Mouse (Mus musculus) C2C12 (cell line): Measurements from ENCODE around the gene Gm10518. TPM values are rescaled to one million over a fixed set of nuclear protein-coding genes. Genes with fewer than 3 reads are reported as not detected.
A peak's percentile ranks its signal among the peaks of the same experiment; 100 is the strongest.

Experiments used
- H3K27me3 ChIP-seq: one replicate; pipeline ENCODE4 v1.6.1; 2011; ENCODE audit not compliant: control insufficient read depth, insufficient read depth, insufficient read length
- H3K36me3 ChIP-seq: one replicate; pipeline ENCODE4 v1.6.1; 2011; ENCODE audit not compliant: control insufficient read depth, insufficient read depth
- H3K4me3 ChIP-seq: one replicate; pipeline ENCODE4 v1.5.1; 2011; ENCODE audit warnings: mild to moderate bottlenecking, control low read depth; ENCODE audit not compliant: poor library complexity, insufficient read depth, severe bottlenecking
- H3K79me2 ChIP-seq: one replicate; pipeline ENCODE4 v1.6.1; 2011; ENCODE audit not compliant: control insufficient read depth, insufficient read depth
- H3K79me3 ChIP-seq: one replicate; pipeline ENCODE4 v1.6.1; 2011; ENCODE audit warnings: low read depth, control low read depth
- H3ac ChIP-seq: one replicate; pipeline ENCODE3; 2011; ENCODE audit warnings: low read depth; ENCODE audit not compliant: control insufficient read depth, insufficient read length
- CEBPB ChIP-seq: IDR thresholded peaks from one replicate; pipeline ENCODE4 v1.6.1; 2011; ENCODE audit warnings: low read depth, mild to moderate bottlenecking, control low read depth, moderate library complexity
- CTCF ChIP-seq: IDR thresholded peaks from one replicate; pipeline ENCODE4 v1.5.1; 2011; ENCODE audit not compliant: control insufficient read depth, insufficient read depth, insufficient read length
- FOSL1 ChIP-seq: IDR thresholded peaks from one replicate; pipeline ENCODE4 v1.8.0; 2011; ENCODE audit warnings: mild to moderate bottlenecking, low read length; ENCODE audit not compliant: poor library complexity, insufficient read depth, severe bottlenecking
- MAX ChIP-seq: IDR thresholded peaks from one replicate; pipeline ENCODE4 v1.6.1; 2011; ENCODE audit warnings: mild to moderate bottlenecking, control low read depth
- MYOD1 ChIP-seq: IDR thresholded peaks from one replicate; pipeline ENCODE4 v1.6.1; 2011; ENCODE audit warnings: low read depth; ENCODE audit not compliant: control insufficient read depth, insufficient read length
- MYOG ChIP-seq: IDR thresholded peaks from one replicate; pipeline ENCODE4 v1.6.1; 2011; ENCODE audit not compliant: control insufficient read depth, insufficient read length; ENCODE audit errors: extremely low read depth
- USF1 ChIP-seq: IDR thresholded peaks from one replicate; pipeline ENCODE4 v1.6.1; 2011; ENCODE audit warnings: low read depth, mild to moderate bottlenecking, control low read depth, moderate library complexity
- polyA plus RNA-seq: library from polyadenylated mRNA; unstranded; fragments of >200 nt; fragmentation: generic; extraction: Trizol; gene quantifications from one replicate; pipeline ENCODE4 v1.2.1, GENCODE M21; 2012; ENCODE audit warnings: missing spikeins

The Gm10518 gene
- polyA plus RNA-seq, 1 experiment = 0.16 TPM

DNA sequence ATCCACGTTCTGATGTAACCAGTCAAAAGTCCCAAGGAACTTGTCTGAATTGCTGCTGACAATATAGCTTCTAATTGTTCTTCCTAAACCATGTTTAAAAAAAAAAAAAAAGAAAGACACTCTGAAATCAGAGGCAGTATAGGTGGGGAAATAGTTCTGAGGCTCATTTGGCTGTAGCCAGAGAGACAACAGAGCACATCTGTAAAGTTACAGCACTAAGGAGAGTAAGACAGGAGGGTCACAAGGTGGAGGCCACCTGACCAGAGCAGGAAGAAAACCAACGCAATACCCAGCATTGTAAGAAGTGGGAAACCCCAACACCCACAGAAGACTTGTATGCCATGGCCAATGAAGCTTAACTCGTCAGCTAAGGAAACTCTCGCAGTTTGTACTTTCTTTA lies 19.1 kb upstream of the Gm10518 start:
- H3ac ChIP-seq = no peak overlapping the region
- TF ChIP-seq MAX (no peak), CTCF (no peak), FOSL1 (no peak), USF1 (no peak), MYOG (no peak), CEBPB (no peak), MYOD1 (no peak)
- peaks cover 96% of the 10 kb centered on the region for H3K36me3 ChIP-seq

DNA sequence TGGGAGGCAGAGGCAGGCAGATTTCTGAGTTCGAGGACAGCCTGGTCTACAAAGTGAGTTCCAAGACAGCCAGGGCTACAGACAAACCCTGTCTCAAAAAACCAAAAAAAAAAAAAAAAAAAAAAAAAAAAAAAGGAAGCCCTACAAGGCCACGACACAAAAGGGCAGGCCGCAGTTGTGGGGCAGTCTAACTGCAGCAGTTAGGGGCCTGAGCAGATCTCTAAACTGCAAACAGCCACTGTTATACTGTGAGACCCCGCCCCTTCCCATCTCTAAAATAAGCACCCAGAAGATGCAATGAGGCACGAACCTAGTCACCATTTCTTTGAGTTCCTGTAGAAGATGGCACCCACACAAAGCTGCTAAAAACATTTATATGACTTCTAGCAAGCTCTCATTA lies 17.7 kb upstream of the Gm10518 start:
- Histone ChIP-seq H3K4me3 (no peak overlapping the region), H3K27me3 (no peaks in the 10 kb centered on the region), H3K36me3 (peaks cover 96% of the 10 kb centered on the region), H3ac (no peak overlapping the region), H3K79me2 (peaks cover 7% of the 10 kb centered on the region), H3K79me3 (peaks cover 8% of the 10 kb centered on the region)
- TF ChIP-seq MYOG (no peak), USF1 (no peak), MYOD1 (no peak), MAX (no peak), CEBPB (no peak), FOSL1 (no peak), CTCF (no peak)

More for the DNA sequence above, 19.1 kb upstream of the Gm10518 start:
- Histone ChIP-seq H3K79me3 (peaks cover under 1% of the 10 kb centered on the region), H3K27me3 (no peaks in the 10 kb centered on the region), H3K4me3 (no peak overlapping the region), H3K79me2 (peaks cover 3% of the 10 kb centered on the region)

DNA sequence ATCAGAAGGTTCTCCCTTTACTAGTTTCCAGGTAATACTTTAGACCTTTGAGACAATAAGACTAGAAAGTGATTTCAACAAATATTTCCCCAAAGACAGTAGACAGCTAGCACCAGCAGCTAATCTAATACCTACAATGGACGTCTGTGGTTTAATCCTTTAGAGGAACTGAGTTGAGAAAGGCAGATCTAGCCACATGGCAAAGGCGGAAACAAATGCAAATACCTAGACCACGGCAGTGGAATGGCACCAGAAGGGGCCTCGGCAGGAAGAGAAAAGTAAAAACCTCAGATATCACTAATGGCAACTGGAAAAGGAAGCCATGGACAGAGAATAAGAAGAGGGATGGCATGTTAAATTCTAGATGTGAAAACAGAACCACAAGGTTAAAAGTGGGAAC lies 15.9 kb upstream of the Gm10518 start:
- no peak overlapping the region for H3ac ChIP-seq
- H3K4me3 ChIP-seq = no peak overlapping the region
- TF ChIP-seq FOSL1 = no peak
- H3K79me2 ChIP-seq = peaks cover 24% of the 10 kb centered on the region
- H3K36me3 ChIP-seq = peaks cover 96% of the 10 kb centered on the region
- H3K79me3 ChIP-seq = peaks cover 17% of the 10 kb centered on the region
- no peaks in the 10 kb centered on the region for H3K27me3 ChIP-seq

DNA sequence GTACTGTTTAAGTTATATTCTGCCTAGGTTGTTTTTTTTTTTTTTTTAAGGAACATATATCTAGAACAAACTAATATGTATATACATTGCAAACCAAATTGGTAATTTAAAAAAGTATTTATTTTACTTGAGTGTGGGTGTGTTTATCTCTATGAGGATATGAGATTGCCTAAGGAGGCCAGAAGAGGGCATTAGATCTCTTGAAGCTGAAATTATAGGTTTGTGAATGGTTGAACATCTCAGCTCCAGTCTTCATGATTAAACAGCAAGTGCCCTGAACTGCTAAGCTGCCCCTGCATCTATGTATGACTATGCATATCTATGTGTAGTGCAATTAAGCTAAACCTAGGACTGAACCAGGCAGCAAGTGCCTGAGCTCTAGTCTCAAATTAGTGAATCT lies 4.4 kb upstream of the Gm10518 start:
- H3K79me2 ChIP-seq = peaks cover 93% of the 10 kb centered on the region
- H3K36me3 ChIP-seq = peaks cover 60% of the 10 kb centered on the region
- TF ChIP-seq MAX (no peak), MYOG (no peak), MYOD1 (no peak), CTCF (no peak), FOSL1 (no peak), USF1 (no peak), CEBPB (no peak)
- peaks cover 75% of the 10 kb centered on the region for H3K79me3 ChIP-seq
- H3K4me3 ChIP-seq = no peak overlapping the region
- H3ac ChIP-seq = no peak overlapping the region
- no peaks in the 10 kb centered on the region for H3K27me3 ChIP-seq

DNA sequence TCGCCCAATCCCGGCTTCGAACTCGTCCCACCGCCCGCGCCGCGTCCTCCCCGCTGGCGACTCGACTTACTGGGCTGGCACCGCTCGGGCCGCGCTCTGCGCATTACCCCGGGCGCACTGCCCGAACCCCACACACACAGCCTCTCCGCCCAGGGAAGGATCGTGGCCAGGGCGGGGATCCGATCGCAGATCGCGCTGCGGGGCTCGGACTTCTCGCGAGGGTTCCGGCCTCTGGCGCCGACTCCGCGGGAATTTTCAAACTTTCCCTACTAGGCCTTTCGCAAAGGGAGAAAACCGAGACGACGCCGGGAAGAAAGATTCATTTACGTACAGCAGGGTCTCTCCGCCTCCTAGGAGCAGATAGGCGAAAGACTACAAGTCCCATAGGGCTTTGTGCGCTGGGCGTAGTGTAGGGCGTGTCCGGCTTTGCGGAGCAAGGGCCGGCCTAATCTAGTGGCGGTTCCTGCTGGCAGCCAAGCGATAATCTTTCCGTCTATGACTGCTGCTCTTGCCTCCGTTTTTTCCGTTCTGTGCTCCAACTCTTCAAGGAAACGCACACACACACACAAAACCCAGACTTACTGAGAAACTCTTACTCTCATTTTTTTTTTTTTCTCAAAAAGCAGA lies 450 bp downstream of the Gm10518 start, which contains the start of gene Ahctf1:
Ahctf1 (minus strand) TSS at position 168 of the 627 bp plus-strand sequence.
- Histone ChIP-seq H3K79me3 (peaks cover 44% of the 10 kb centered on the region), H3ac (peak within 1 kb of the TSS; percentile 74), H3K27me3 (no peaks in the 10 kb centered on the region), H3K4me3 (peak within 1 kb of the TSS; percentile 88), H3K79me2 (peaks cover 46% of the 10 kb centered on the region), H3K36me3 (peaks cover 12% of the 10 kb centered on the region)
- peak; percentile 30 for TF ChIP-seq MAX
- no peak for TF ChIP-seq CEBPB

DNA sequence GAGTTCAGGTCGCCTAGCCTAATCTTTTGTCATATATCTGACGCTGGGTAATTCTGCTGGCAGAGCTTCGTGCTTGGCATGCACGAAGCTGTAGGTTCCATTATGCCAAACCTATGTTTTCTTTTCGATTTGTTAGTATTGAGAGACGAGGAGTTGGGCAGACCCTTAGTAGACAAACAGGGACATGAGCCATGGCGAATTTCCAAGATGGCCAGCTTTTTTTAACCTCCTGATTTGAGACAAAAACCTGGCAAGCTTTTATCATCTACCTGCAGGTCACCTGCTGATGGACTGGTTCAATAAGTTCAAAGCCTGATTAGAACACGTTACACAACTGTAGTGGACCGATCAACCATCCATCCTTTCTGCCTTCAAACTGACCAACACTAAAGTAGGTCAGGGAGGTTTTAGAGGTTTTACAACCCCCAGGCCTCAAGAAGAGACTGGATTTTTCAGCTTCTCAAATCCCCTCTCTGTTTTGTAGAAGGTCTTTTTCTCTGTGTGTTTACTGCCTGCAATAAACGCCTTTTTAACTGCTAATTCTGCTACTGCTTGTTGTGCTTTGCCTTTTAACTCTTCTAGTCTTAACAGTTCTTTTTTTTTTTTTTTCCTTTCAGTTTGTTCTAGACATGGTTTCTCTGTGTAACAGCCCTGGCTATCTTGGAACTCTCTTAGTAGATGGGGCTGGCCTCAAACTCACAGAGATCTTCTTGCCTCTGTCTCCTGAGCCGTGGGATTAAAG lies 1.1 kb downstream of the Gm10518 start:
- peak overlapping the region; percentile 43 for H3ac ChIP-seq
- no peaks in the 10 kb centered on the region for H3K27me3 ChIP-seq
- peak overlapping the region; percentile 23 for H3K4me3 ChIP-seq
- TF ChIP-seq MAX (no peak), MYOG (no peak), USF1 (no peak), CTCF (no peak), FOSL1 (no peak), MYOD1 (no peak), CEBPB (no peak)
- H3K79me3 ChIP-seq = peaks cover 37% of the 10 kb centered on the region
- peaks cover 5% of the 10 kb centered on the region for H3K36me3 ChIP-seq
- H3K79me2 ChIP-seq = peaks cover 40% of the 10 kb centered on the region
